Mouse (Mus musculus) CH12.LX (cell line): Measurements from ENCODE around the gene Rras2.

Experiments used
- CTCF ChIP-seq, 2 experiments: IDR thresholded peaks in 1 of 2; conservative IDR thresholded peaks in 1 of 2; 2 replicates each; pipeline ENCODE4 v1.5.1; 2011 to 2012; ENCODE audit warnings: low read depth in 2 of 2, low read length in 2 of 2, improper control_type of control experiment in 1 of 2, inconsistent platforms in 1 of 2, mild to moderate bottlenecking in 1 of 2, moderate library complexity in 1 of 2
- IRF4 ChIP-seq: IDR thresholded peaks from 2 replicates; pipeline ENCODE4 v1.6.1; 2014; ENCODE audit warnings: low read depth, mild to moderate bottlenecking, inconsistent platforms, low read length, improper control_type of control experiment
- JUND ChIP-seq: conservative IDR thresholded peaks from 2 replicates; pipeline ENCODE4 v1.6.1; 2011; ENCODE audit warnings: low read depth, low read length, improper control_type of control experiment
- KAT2A ChIP-seq: IDR thresholded peaks from 2 replicates; pipeline ENCODE4 v1.6.1; 2012; ENCODE audit warnings: low read length, improper control_type of control experiment, inconsistent platforms; ENCODE audit not compliant: insufficient replicate concordance
- MAX ChIP-seq: IDR thresholded peaks from 2 replicates; pipeline ENCODE4 v1.6.1; 2011; ENCODE audit warnings: low read length, improper control_type of control experiment
- MEF2A ChIP-seq: IDR thresholded peaks from 2 replicates; pipeline ENCODE4 v1.6.1; 2014; ENCODE audit warnings: low read depth, mild to moderate bottlenecking, inconsistent platforms, low read length, improper control_type of control experiment, borderline replicate concordance
- PAX5 ChIP-seq: IDR thresholded peaks from 2 replicates; pipeline ENCODE4 v1.6.1; 2012; ENCODE audit warnings: low read length, inconsistent platforms, mixed read lengths
- POLR2A ChIP-seq: IDR thresholded peaks from 2 replicates; pipeline ENCODE4 v1.6.1; 2011; ENCODE audit warnings: low read depth, mild to moderate bottlenecking, improper control_type of control experiment, low read length
- POLR2AphosphoS2 ChIP-seq: IDR thresholded peaks from 2 replicates; pipeline ENCODE4 v1.6.1; 2011; ENCODE audit warnings: low read depth, low read length, improper control_type of control experiment
- RAD21 ChIP-seq: IDR thresholded peaks from 2 replicates; pipeline ENCODE4 v1.6.1; 2011; ENCODE audit warnings: low read depth, mild to moderate bottlenecking, low read length, improper control_type of control experiment, moderate library complexity
- SMC3 ChIP-seq: IDR thresholded peaks from 2 replicates; pipeline ENCODE4 v1.6.1; 2011; ENCODE audit warnings: low read depth, low read length, improper control_type of control experiment
- UBTF ChIP-seq: IDR thresholded peaks from 2 replicates; pipeline ENCODE4 v1.6.1; 2012; ENCODE audit warnings: low read depth, mild to moderate bottlenecking, inconsistent platforms, low read length, improper control_type of control experiment, moderate library complexity
- ZMIZ1 ChIP-seq: IDR thresholded peaks from 2 replicates; pipeline ENCODE4 v1.6.1; 2012; ENCODE audit warnings: low read depth, mild to moderate bottlenecking, inconsistent platforms, low read length, improper control_type of control experiment
- ZNF384 ChIP-seq: IDR thresholded peaks from 2 replicates; pipeline ENCODE4 v1.6.1; 2012; ENCODE audit warnings: low read depth, low read length, improper control_type of control experiment, inconsistent platforms

DNA sequence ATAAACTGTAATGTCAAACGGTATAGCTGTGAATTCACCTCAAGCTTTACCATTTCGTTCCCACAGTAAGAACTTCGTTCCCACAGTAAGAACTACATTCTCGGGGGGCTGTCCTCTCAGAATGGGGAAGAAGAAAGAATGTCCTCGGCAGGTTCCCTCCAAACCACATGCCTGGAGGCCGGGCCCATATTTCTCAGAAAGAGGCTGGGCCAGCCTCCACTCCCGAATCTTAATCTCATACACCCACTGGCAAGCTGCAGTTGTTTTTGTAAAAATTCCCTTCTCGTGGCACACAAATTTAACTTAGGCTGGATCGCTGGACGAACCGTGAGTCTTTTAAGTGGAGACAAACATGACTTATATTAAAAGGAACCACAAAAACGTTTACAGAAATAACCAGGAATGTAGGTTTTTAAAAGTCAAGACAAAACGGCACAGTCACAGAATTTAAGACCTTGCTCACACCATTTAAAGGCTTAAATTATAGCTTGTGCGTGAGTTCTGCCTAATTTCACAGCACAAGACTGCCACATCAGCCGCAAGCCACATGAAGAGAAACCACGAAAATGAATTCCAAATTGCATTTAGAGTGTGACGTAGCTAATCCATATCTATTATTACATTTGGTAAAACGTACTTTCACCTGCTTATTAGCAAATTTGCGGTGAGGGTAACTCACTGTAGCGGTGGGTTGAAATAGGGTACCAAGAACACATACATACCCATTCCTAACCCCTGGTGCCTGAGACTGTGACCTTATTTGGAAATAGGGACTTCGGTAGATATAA is 35.8 kb downstream of the Rras2 start:
- TF ChIP-seq POLR2A (no peak), SMC3 (no peak), CTCF (conservative IDR thresholded peaks at IDR 0.05 in 1 of 2, IDR thresholded peaks at IDR 0.05 in 1 of 2; ENCODE audit: low read depth in 2 of 2, low read length in 2 of 2) (no peak), RAD21 (no peak), PAX5 (no peak), JUND (no peak), UBTF (no peak), MEF2A (no peak), KAT2A (no peak), IRF4 (no peak), POLR2AphosphoS2 (no peak), ZNF384 (no peak), ZMIZ1 (no peak), MAX (no peak)
